Mouse (Mus musculus): ENCODE data around the gene Hoxa2. TPM values are rescaled to one million over a fixed set of nuclear protein-coding genes. Genes with fewer than 3 reads are reported as not detected.

Hoxa2 gene
- 1.2 and 3.1 TPM in 2 replicates for polyA plus RNA-seq (2012; rRNA removed; ENCODE audit: low replicate concordance)

DNA sequence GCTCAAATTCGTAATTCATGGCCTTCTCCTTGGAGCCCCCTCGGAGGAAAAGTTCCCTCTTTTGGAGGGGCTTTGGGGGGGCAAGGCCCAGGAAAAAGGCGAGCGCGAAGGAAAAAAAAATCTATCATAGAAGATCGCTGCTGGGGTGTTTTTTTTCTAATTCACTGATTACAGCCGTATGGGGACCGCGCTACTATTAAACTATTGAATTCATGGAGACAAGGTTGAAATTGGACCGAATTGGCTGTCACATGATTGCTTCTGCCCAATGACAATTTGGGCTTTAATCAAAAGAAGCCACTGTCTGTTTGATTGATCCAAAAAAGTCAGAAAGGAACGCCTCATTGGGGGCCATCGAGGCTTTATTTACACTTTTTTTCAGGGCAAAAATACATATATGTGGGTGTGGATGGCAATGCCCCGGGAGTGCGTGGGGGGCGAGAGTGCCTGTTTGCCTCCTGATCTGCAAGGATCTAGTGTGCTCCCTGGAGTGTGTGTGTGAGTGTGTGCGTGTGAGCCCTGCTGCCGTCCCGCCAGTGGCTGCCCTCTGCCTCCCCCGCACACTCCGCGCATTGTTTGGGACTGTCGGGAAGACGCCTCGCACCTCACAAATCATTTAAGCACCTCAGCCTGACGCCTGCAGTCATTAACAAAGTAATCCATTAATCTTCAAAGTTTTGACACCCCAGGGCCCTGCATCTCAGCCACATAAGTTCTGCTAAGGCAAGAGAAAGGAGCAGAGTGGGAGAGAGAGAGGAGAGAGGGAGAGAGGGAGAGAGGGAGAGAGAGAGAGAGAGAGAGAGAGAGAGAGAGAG lies at the start of gene Hoxa2:
Gene Hoxa2, minus strand, starts transcription at position 206 of the 815 bp plus-strand sequence.

DNA sequence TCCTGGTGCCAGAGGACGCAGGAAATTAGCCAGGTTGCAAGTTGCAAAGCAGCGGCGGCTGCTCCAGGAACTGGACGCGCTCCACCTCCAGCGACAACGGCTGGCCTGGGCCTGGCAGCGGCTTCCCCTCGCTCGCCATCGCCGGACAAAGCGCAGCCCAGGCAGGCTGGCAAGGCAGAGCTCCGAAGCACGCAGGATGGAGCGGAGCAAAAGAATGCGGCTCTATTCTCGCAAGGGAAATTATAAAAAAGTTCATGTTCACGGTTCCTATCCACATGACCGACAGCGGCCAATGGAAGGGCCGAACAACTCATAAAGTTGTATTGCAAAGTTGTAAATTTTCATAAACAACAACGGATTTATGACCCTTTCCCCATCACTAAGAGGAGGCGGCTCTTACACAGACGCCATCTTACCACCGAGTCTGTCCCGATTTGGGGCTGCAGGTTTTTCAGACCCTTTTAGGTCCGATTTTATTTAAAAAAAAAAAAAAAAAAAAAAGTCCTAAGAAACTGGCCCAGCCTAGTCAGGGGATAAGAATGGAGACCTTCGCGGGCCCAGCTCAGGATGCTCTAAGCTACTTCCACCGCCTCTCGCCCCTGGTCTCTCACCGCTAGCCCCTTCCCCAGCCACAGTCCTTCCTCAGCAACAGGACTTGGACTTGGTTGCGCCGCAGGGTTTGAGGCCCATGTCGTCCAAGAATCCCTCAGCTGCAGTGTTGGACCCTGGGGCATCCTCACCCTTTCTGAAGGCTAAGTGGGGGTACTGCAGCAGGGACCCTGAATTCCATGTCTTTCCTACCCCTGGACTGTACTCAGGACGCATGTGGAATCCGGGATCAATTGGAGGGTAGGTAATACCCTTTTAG lies 48.7 kb upstream of the Hoxa2 start, which contains the start of the genes Hoxa3 and Gm28308:
Gene Hoxa3, minus strand, starts transcription at position 218 of the 868 bp plus-strand sequence.
Gene Gm28308, minus strand, starts transcription at position 221 of the 868 bp plus-strand sequence.

DNA sequence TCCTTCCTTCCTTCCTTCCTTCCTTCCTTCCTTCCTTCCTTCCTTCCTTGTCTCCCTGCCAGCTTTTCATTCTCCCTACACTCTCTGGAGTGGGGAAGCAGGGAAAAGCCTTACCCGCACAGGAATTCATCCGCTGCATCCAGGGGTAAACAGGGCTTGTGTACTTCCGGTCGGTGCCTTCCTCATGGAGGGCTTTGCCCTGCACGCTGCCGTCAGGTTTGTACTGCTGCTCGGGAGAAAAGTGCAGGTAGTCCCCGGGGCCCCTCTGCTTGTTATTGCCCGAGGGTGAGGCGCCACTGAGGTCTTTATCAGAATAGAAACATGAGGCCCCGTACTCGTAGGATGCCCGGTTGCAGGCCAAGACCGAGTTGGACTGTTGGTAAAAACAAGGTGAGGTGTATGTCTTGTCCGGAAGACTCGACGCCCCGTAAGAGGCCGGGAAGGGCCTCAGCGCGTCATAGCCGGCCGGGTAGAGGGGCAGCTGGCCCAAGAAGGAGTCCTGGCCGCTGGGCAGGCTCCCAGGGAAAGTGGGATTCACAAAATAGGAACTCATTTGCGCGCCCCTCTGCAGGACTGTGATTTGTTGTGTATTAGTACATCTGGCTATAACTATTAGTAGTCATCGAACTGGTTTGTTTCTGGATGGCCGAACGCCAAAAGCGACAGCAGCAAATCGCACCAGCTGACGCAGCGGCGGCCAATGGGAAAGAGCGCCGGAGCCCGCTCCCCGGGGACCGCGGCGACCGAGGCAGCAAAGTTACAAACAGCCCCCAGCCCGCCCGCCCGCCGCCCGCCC lies 43.6 kb upstream of the Hoxa2 start, which contains the start of gene Hoxa6:
Gene Hoxa6, minus strand, starts transcription at position 651 of the 796 bp plus-strand sequence.

DNA sequence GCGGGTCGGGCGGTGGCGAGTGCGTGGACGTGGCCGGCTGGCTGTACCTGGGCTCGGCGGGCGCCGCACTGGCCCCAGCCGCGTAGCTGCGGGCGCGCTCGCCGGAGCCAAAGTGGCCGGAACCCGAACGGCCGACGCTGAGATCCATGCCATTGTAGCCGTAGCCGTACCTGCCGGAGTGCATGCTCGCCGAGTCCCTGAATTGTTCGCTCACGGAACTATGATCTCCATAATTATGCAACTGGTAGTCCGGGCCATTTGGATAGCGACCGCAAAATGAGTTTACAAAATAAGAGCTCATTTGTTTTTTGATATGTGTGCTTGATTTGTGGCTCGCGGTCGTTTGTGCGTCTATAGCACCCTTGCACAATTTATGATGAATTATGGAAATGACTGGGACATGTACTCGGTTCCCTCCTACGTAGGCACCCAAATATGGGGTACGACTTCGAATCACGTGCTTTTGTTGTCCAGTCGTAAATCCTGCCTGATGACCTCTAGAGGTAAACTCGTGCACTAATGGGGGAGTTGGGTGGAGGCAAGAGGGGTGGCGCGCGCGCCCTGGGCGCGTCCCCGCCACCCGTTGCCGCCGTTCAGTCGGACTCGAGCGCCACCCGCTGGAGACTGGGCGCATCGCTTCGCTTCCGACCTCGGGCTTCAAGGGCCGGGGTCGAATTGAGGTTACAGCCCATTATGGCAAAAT lies 39.6 kb upstream of the Hoxa2 start, which contains the start of gene Hoxa5:
Gene Hoxa5, minus strand, starts transcription at position 538 of the 703 bp plus-strand sequence.

DNA sequence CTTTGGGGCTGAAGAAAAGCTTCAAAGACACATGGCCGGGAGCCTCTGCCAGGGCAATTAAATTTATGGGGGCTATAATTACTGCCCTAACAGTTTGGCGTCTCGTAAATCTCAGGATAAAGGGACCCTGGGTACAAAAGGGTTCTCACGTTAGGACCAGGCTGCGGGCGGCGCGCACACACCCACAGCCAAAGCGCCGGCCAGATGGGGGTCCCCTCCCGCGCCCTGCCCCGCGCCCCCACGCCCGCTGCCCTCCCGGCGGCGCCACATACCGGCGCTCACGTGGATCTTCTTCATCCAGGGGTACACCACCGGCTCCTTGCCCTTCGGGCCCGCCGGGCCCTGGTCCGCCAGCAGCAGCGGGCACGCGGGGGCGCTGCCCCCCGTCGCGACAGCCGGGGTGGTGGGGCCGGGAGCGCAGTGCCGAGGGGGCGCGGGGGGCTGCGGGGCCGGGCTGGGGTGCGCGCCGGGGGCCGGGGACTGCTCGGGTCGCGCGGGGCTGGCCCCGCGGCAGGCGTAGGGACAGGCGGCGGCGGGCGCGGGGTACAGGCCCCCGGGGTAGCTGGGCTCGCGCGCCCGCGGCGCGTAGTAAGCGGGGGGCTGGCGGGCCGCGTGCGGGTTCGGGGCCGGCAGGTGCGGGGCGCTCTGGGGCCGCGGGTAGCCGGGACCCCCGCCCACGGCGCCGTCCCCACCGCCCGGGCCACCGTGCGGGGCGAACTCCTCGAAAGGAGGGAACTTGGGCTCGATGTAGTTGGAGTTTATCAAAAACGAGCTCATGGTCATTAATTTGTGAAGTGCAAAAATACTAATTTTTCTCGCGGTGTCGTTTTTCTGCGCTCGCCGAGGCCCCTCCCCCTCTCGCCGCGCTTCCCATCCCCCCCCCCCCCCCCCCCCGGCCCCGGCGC lies 26.5 kb upstream of the Hoxa2 start, which contains the start of gene Hoxa4:
Gene Hoxa4, minus strand, starts transcription at position 848 of the 905 bp plus-strand sequence.

DNA sequence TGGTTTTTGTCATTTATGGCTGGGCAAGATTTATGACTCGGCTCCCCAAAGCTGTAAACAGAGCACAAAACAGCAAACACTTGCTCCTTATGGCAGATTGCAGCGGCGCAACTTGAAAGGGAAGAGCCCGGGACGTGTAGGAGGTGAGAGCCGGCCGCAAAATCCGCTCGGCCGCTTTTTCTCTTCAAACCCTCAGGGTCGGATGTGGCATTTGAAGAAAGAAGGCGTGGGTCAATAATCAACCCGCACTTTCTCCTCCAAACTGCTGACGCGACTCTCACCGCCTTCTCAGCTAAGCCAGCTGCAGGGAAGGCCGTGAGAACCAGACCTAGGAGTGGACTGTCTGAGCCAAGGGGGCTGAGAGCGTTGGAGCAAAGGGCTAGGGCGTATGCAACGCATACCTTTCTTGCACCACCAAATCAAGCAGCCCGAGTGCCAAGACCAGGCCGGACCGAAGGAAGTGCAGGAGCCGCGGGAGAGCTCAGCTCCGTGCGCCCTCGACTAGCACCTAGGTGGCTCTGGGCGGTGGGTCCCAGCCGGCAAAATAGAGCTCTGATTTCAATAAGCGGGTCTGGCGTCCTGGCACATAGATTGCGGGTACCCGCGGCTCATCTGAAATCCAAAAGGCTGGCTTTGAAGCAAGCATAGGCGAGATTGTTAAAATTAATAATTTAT lies 12.6 kb upstream of the Hoxa2 start, which contains the start of gene 5730596B20Rik:
Gene 5730596B20Rik, plus strand, starts transcription at position 438 of the 675 bp plus-strand sequence.

DNA sequence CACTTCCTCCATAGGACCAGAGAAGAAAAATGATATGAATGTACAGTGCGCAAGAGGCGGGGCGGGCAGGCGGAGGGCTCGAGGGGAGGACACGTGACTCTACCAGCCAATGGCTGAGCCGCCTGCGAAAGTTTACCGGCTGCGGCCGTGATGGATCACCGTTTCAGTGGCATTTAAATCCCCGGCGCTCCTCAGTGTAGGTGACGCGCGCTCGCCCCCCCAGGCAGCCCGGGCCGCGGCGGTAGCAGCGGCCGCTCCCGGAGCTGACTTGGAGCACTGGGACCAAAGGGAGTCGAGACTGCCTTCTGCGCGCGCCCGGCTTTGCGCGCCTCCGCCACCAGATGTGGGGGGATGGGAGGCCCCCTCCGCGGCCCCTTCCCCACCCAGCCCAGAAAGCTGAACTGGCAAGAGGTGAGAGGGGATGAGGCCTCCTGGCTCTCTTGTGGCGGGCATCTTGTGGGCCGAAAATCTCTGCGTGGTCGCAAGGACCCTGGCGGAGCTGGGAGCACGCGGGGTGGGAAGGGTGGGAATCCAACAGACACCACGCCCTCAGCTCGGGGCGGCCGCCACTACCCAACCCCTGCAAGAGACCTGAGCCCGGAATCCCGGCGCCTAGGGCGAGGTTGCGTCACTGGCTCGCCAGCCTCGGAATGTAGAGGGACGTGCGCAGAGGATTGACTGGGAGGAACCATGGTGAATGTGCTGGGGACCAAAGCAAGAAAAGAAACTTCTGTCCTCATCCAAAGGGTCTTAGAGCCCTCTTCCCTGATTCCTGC lies 6.2 kb downstream of the Hoxa2 start, which contains the start of gene Hoxa1:
Gene Hoxa1, minus strand, starts transcription at position 42 of the 776 bp plus-strand sequence.

Other genes with a start within 250 kb of the Hoxa2 start
- gene Skap2, start 152.3 kb downstream of the Hoxa2 start, polyA plus RNA-seq (2012; rRNA removed; ENCODE audit: low replicate concordance): 2.1 and 3.8 TPM in 2 replicates
- gene Hoxa1, start 6.5 kb downstream of the Hoxa2 start, polyA plus RNA-seq (2012; rRNA removed; ENCODE audit: low replicate concordance): 0.06 and 0.19 TPM in 2 replicates
- gene 5730596B20Rik, start 12.7 kb upstream of the Hoxa2 start, polyA plus RNA-seq (2012; rRNA removed; ENCODE audit: low replicate concordance): 0.02 TPM in 1 of 2 replicates, not detected in the other
- 3.3 and 3.6 TPM in 2 replicates for gene Hoxa4, start 26.9 kb upstream of the Hoxa2 start, polyA plus RNA-seq (2012; rRNA removed; ENCODE audit: low replicate concordance)
- gene Hoxa5, start 39.8 kb upstream of the Hoxa2 start, polyA plus RNA-seq (2012; rRNA removed; ENCODE audit: low replicate concordance): 3.1 and 14.0 TPM in 2 replicates
- gene Hoxa6, start 43.9 kb upstream of the Hoxa2 start, polyA plus RNA-seq (2012; rRNA removed; ENCODE audit: low replicate concordance): 0.34 and 0.44 TPM in 2 replicates
- 3.6 and 7.3 TPM in 2 replicates for gene Hoxa3, start 48.5 kb upstream of the Hoxa2 start, polyA plus RNA-seq (2012; rRNA removed; ENCODE audit: low replicate concordance)
- gene Gm28308, start 48.5 kb upstream of the Hoxa2 start, polyA plus RNA-seq (2012; rRNA removed; ENCODE audit: low replicate concordance): 0.26 TPM in 1 of 2 replicates, not detected in the other
- gene Hoxa7, start 57.0 kb upstream of the Hoxa2 start, polyA plus RNA-seq (2012; rRNA removed; ENCODE audit: low replicate concordance): 0.39 and 2.2 TPM in 2 replicates
- not detected in 2 replicates for gene Hoxa9, start 66.3 kb upstream of the Hoxa2 start, polyA plus RNA-seq (2012; rRNA removed; ENCODE audit: low replicate concordance)
- gene Hoxa10, start 76.0 kb upstream of the Hoxa2 start, polyA plus RNA-seq (2012; rRNA removed; ENCODE audit: low replicate concordance): not detected in 2 replicates
- gene Hoxa11, start 81.0 kb upstream of the Hoxa2 start, polyA plus RNA-seq (2012; rRNA removed; ENCODE audit: low replicate concordance): not detected in 2 replicates
- not detected in 2 replicates for gene Hoxa13, start 96.0 kb upstream of the Hoxa2 start, polyA plus RNA-seq (2012; rRNA removed; ENCODE audit: low replicate concordance)
- not detected in 2 replicates for gene Evx1, start 148.7 kb upstream of the Hoxa2 start, polyA plus RNA-seq (2012; rRNA removed; ENCODE audit: low replicate concordance)

All from duodenum, adult 2 months (tissue).